Mouse (Mus musculus): ENCODE measurements around the gene Lbx1.

DNA sequence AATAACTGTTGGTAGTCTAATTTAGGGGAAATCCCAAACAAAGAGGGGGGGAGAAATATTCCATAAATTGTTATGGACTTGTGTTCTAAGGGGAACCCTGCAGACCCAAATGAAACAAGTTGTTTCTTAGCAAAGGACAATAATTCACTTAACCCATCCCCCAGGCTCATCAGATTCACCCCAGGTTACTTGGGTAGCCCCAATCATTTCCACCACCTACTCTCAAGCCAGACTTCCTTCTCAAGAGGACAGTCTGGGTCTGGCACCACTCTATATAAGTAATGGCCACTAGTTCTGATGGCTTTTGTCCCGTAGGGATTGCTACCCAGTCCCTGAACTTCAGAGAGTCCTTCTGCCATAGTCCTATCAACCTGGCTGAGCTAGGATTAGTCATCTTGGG is 3.6 kb upstream of the Lbx1 start:
- TF ChIP-seq CTCF (IDR thresholded peaks at IDR 0.05; ENCODE audit: low read depth, low read length) (no peak), EP300 (IDR thresholded peaks at IDR 0.05; ENCODE audit: insufficient read depth, low read depth, low read length) (no peak)
